Mouse (Mus musculus): ENCODE results near the gene Tmem63b.

Gene Tmem63b

GRCm38 (mm10) chr17:45618941-45619385, 67.7 kb downstream of the Tmem63b start:
- peak; percentile 74 to 78 for DNase-seq

- no peak for DNase-seq
Measured at GRCm38 (mm10) chr17:45617655-45618054, 69.0 kb downstream of the Tmem63b start.

GRCm38 (mm10) chr17:45616679-45617078, 70.0 kb downstream of the Tmem63b start:
- no peak for DNase-seq

GRCm38 (mm10) chr17:45616046-45616650, 70.6 kb downstream of the Tmem63b start:
- DNase-seq, result no peak

GRCm38 (mm10) chr17:45612921-45613320, 73.8 kb downstream of the Tmem63b start:
- DNase-seq, result no peak

- no peak for DNase-seq
Measured at GRCm38 (mm10) chr17:45612008-45612407, 74.7 kb downstream of the Tmem63b start.

Measured in kidney, postnatal 36 days (tissue).